Mouse (Mus musculus) lung, embryonic 15.5 days (tissue): ENCODE data around the gene Figla. TPM values are rescaled to one million over a fixed set of nuclear protein-coding genes. Genes with fewer than 3 reads are reported as not detected.

Source experiments
- ATAC-seq: fragments of 200-750 bp; cut with Nextera tagmentation; 2 replicates; pipeline ENCODE4 v1.8.0; 2017; ENCODE audit warnings: moderate number of reproducible peaks, borderline replicate concordance; ENCODE audit not compliant: low FRiP score, low TSS enrichment; ENCODE audit errors: extremely low read depth
- H3K27ac ChIP-seq: fragments of 300-500 bp; sonication (generic); 2 replicates; pipeline ENCODE4 v1.5.1; 2015; ENCODE audit warnings: moderate library complexity, mild to moderate bottlenecking, inconsistent platforms
- H3K27me3 ChIP-seq: fragments of 300-500 bp; sonication (generic); 2 replicates; pipeline ENCODE4 v1.6.1; 2015; ENCODE audit warnings: inconsistent platforms
- H3K36me3 ChIP-seq: fragments of 300-500 bp; sonication (generic); 2 replicates; pipeline ENCODE4 v1.6.1; 2015; ENCODE audit warnings: inconsistent platforms
- H3K4me1 ChIP-seq: fragments of 300-500 bp; sonication (generic); 2 replicates; pipeline ENCODE4 v1.6.1; 2015; ENCODE audit warnings: inconsistent platforms
- H3K4me2 ChIP-seq: fragments of 300-500 bp; sonication (generic); 2 replicates; pipeline ENCODE4 v1.6.1; 2015; ENCODE audit warnings: inconsistent platforms, mild to moderate bottlenecking, moderate library complexity
- H3K4me3 ChIP-seq: fragments of 300-500 bp; sonication (generic); 2 replicates; pipeline ENCODE4 v1.5.1; 2015; ENCODE audit warnings: mild to moderate bottlenecking, inconsistent platforms
- H3K9ac ChIP-seq: fragments of 300-500 bp; sonication (generic); 2 replicates; pipeline ENCODE4 v1.6.1; 2015; ENCODE audit warnings: inconsistent platforms
- H3K9me3 ChIP-seq: fragments of 300-500 bp; sonication (generic); 2 replicates; pipeline ENCODE4 v1.6.1; 2016; ENCODE audit warnings: inconsistent platforms
- WGBS: fragments of 180-500 bp; shearing (Covaris S2); methylation state at CpG from one replicate; pipeline ENCODE4 v1.1.7; 2015; 5-methylcytosine and 5-hydroxymethylcytosine counted together
- polyA plus RNA-seq: library from polyadenylated mRNA; unstranded; fragments of >200 nt; fragmentation: Nextera tagmentation; extraction: Ambion mirVana; gene quantifications from 2 replicates; pipeline ENCODE4 v1.2.1, GENCODE M21; 2015

Gene Figla
- polyA plus RNA-seq, 1 experiment from 2014 or later, result not detected

GRCm38 (mm10) chr6:86058475-86058874 is 42.5 kb downstream of the Figla start:
- 2% methylated on average over 1 of the region's 1 CpGs for WGBS
- Histone ChIP-seq H3K9me3 (no peaks in the 10 kb centered on the region), H3K4me1 (no peaks in the 10 kb centered on the region), H3K9ac (no peak overlapping the region), H3K4me3 (no peak overlapping the region), H3K27ac (no peak overlapping the region), H3K27me3 (no peaks in the 10 kb centered on the region), H3K4me2 (no peak overlapping the region), H3K36me3 (no peaks in the 10 kb centered on the region)
- no peak for ATAC-seq

GRCm38 (mm10) chr6:86059151-86059853 is 43.3 kb downstream of the Figla start:
- Histone ChIP-seq H3K36me3 (no peaks in the 10 kb centered on the region), H3K27me3 (no peaks in the 10 kb centered on the region), H3K4me2 (no peak overlapping the region), H3K4me3 (no peak overlapping the region), H3K27ac (no peak overlapping the region), H3K9me3 (no peaks in the 10 kb centered on the region), H3K4me1 (no peaks in the 10 kb centered on the region), H3K9ac (no peak overlapping the region)
- ATAC-seq, result no peak
- 25% methylated on average over 7 of the region's 7 CpGs for WGBS

GRCm38 (mm10) chr6:86060170-86060569 is 44.2 kb downstream of the Figla start:
- ATAC-seq, result no peak
- no peak overlapping the region for H3K27ac ChIP-seq
- no peak overlapping the region for H3K4me2 ChIP-seq
- no peak overlapping the region for H3K9ac ChIP-seq
- WGBS, result 78% methylated on average over 3 of the region's 3 CpGs
- H3K4me1 ChIP-seq, result no peaks in the 10 kb centered on the region
- H3K27me3 ChIP-seq, result no peaks in the 10 kb centered on the region
- H3K36me3 ChIP-seq, result no peaks in the 10 kb centered on the region
- H3K4me3 ChIP-seq, result no peak overlapping the region
- H3K9me3 ChIP-seq, result no peaks in the 10 kb centered on the region

- H3K27me3 ChIP-seq, result no peaks in the 10 kb centered on the region
- no peak for ATAC-seq
- no peak overlapping the region for H3K9ac ChIP-seq
- H3K4me3 ChIP-seq, result no peak overlapping the region
- WGBS, result 40% methylated on average over 5 of the region's 5 CpGs
- no peaks in the 10 kb centered on the region for H3K36me3 ChIP-seq
- no peaks in the 10 kb centered on the region for H3K9me3 ChIP-seq
- H3K27ac ChIP-seq, result no peak overlapping the region
- H3K4me2 ChIP-seq, result no peak overlapping the region
- no peaks in the 10 kb centered on the region for H3K4me1 ChIP-seq
These were observed 46.3 kb downstream of the Figla start for GRCm38 (mm10) chr6:86062226-86062625.

GRCm38 (mm10) chr6:86062684-86063083 is 46.7 kb downstream of the Figla start:
- Histone ChIP-seq H3K27me3 (no peaks in the 10 kb centered on the region), H3K4me1 (no peaks in the 10 kb centered on the region), H3K36me3 (no peaks in the 10 kb centered on the region), H3K4me3 (no peak overlapping the region), H3K27ac (no peak overlapping the region), H3K4me2 (no peak overlapping the region), H3K9ac (no peak overlapping the region), H3K9me3 (no peaks in the 10 kb centered on the region)
- 87% methylated on average over 2 of the region's 2 CpGs for WGBS
- ATAC-seq, result no peak

- no peak overlapping the region for H3K9ac ChIP-seq
- no peak overlapping the region for H3K4me3 ChIP-seq
- no peak overlapping the region for H3K4me2 ChIP-seq
- no peaks in the 10 kb centered on the region for H3K36me3 ChIP-seq
- no peak for ATAC-seq
- H3K27me3 ChIP-seq, result no peaks in the 10 kb centered on the region
- H3K27ac ChIP-seq, result no peak overlapping the region
- WGBS, result 59% methylated on average over 6 of the region's 6 CpGs
- H3K4me1 ChIP-seq, result no peaks in the 10 kb centered on the region
- no peaks in the 10 kb centered on the region for H3K9me3 ChIP-seq
These were observed 48.5 kb downstream of the Figla start for GRCm38 (mm10) chr6:86064318-86065016.

GRCm38 (mm10) chr6:86066727-86067126 is 50.8 kb downstream of the Figla start:
- H3K27ac ChIP-seq, result no peak overlapping the region
- ATAC-seq, result no peak
- 73% methylated on average over 6 of the region's 6 CpGs for WGBS
- no peaks in the 10 kb centered on the region for H3K9me3 ChIP-seq
- no peaks in the 10 kb centered on the region for H3K4me1 ChIP-seq
- H3K9ac ChIP-seq, result no peak overlapping the region
- H3K27me3 ChIP-seq, result no peaks in the 10 kb centered on the region
- no peak overlapping the region for H3K4me2 ChIP-seq
- H3K36me3 ChIP-seq, result no peaks in the 10 kb centered on the region
- H3K4me3 ChIP-seq, result no peak overlapping the region

GRCm38 (mm10) chr6:86067145-86067544 is 51.2 kb downstream of the Figla start:
- Histone ChIP-seq H3K9me3 (no peaks in the 10 kb centered on the region), H3K9ac (no peak overlapping the region), H3K4me3 (no peak overlapping the region), H3K27me3 (no peaks in the 10 kb centered on the region), H3K4me2 (no peak overlapping the region), H3K36me3 (no peaks in the 10 kb centered on the region), H3K4me1 (no peaks in the 10 kb centered on the region), H3K27ac (no peak overlapping the region)
- WGBS, result 50% methylated on average over 5 of the region's 5 CpGs
- ATAC-seq, result no peak

GRCm38 (mm10) chr6:86069009-86069408 is 53.0 kb downstream of the Figla start:
- Histone ChIP-seq H3K36me3 (no peaks in the 10 kb centered on the region), H3K9me3 (no peaks in the 10 kb centered on the region), H3K4me1 (no peaks in the 10 kb centered on the region), H3K27me3 (no peaks in the 10 kb centered on the region), H3K4me2 (no peak overlapping the region), H3K27ac (no peak overlapping the region), H3K9ac (no peak overlapping the region), H3K4me3 (no peak overlapping the region)
- 63% methylated on average over 5 of the region's 5 CpGs for whole genome bisulfite sequencing
- ATAC-seq, result no peak

- Histone ChIP-seq H3K4me2 (no peak overlapping the region), H3K27me3 (no peaks in the 10 kb centered on the region), H3K27ac (no peak overlapping the region), H3K36me3 (no peaks in the 10 kb centered on the region), H3K9me3 (no peaks in the 10 kb centered on the region), H3K4me1 (no peaks in the 10 kb centered on the region), H3K4me3 (no peak overlapping the region), H3K9ac (no peak overlapping the region)
- WGBS, result 69% methylated on average over 3 of the region's 3 CpGs
- ATAC-seq, result no peak
These were observed 53.9 kb downstream of the Figla start for GRCm38 (mm10) chr6:86069856-86070255.

GRCm38 (mm10) chr6:86070277-86070676 is 54.3 kb downstream of the Figla start:
- no peaks in the 10 kb centered on the region for H3K27me3 ChIP-seq
- ATAC-seq, result no peak
- H3K4me1 ChIP-seq, result no peaks in the 10 kb centered on the region
- no peak overlapping the region for H3K4me2 ChIP-seq
- no peak overlapping the region for H3K9ac ChIP-seq
- no peaks in the 10 kb centered on the region for H3K9me3 ChIP-seq
- 70% methylated on average over 7 of the region's 7 CpGs for WGBS
- no peak overlapping the region for H3K4me3 ChIP-seq
- H3K27ac ChIP-seq, result no peak overlapping the region
- no peaks in the 10 kb centered on the region for H3K36me3 ChIP-seq
